Mouse (Mus musculus): ENCODE measurements around the gene Gm28230.

Gene Gm28230

GRCm38 (mm10) chr2:74763976-74764375 lies 37.4 kb downstream of the Gm28230 start:
- DNase-seq (ENCODE audit: low spot score) = no peak

GRCm38 (mm10) chr2:74774359-74774758 lies 47.8 kb downstream of the Gm28230 start:
- no peak for DNase-seq (ENCODE audit: low spot score)

GRCm38 (mm10) chr2:74777536-74778275 lies 51.2 kb downstream of the Gm28230 start:
- DNase-seq (ENCODE audit: low spot score) = peak; percentile 63

- no peak for DNase-seq (ENCODE audit: low spot score)
These were observed 54.9 kb downstream of the Gm28230 start for GRCm38 (mm10) chr2:74781386-74781785.

- peak; percentile 77 for DNase-seq (ENCODE audit: low spot score)
These were observed 69.0 kb downstream of the Gm28230 start for GRCm38 (mm10) chr2:74795531-74795930.

Measured in adipocyte (in vitro differentiated cells).